Mouse (Mus musculus) testis, adult 2 months (tissue): ENCODE measurements around the gene Klc1. TPM values are rescaled to one million over a fixed set of nuclear protein-coding genes. Genes with fewer than 3 reads are reported as not detected.

ENCODE experiments used
- H3K27ac ChIP-seq: fragments of 200-500 bp; 2 replicates; pipeline ENCODE4 v1.5.1; 2012; ENCODE audit warnings: low read depth, low read length; ENCODE audit not compliant: control insufficient read depth, insufficient read depth
- H3K27me3 ChIP-seq: fragments of 200-500 bp; 2 replicates; pipeline ENCODE4 v1.6.1; 2012; ENCODE audit warnings: mild to moderate bottlenecking, low read length, moderate library complexity; ENCODE audit not compliant: control insufficient read depth, insufficient read depth
- H3K36me3 ChIP-seq: fragments of 200-500 bp; 2 replicates; pipeline ENCODE4 v1.6.1; 2012; ENCODE audit warnings: mild to moderate bottlenecking, low read length; ENCODE audit not compliant: control insufficient read depth, insufficient read depth
- H3K4me1 ChIP-seq: fragments of 200-500 bp; 2 replicates; pipeline ENCODE4 v1.6.1; 2012; ENCODE audit warnings: low read length; ENCODE audit not compliant: control insufficient read depth, insufficient read depth
- H3K4me3 ChIP-seq: fragments of 200-500 bp; 2 replicates; pipeline ENCODE4 v1.5.1; 2012; ENCODE audit warnings: low read depth, mild to moderate bottlenecking, low read length, moderate library complexity, mixed read lengths; ENCODE audit not compliant: control insufficient read depth
- CTCF ChIP-seq: fragments of 200-500 bp; IDR thresholded peaks from 2 replicates; pipeline ENCODE4 v1.5.1; 2012; ENCODE audit warnings: low read depth, mild to moderate bottlenecking, inconsistent platforms, low read length, moderate library complexity; ENCODE audit not compliant: control insufficient read depth, insufficient read depth, insufficient replicate concordance
- POLR2A ChIP-seq: fragments of 200-500 bp; IDR thresholded peaks from 2 replicates; pipeline ENCODE4 v1.6.1; 2012; ENCODE audit warnings: low read depth, mild to moderate bottlenecking, inconsistent platforms, low read length, moderate library complexity; ENCODE audit not compliant: control insufficient read depth
- polyA plus RNA-seq: library from polyadenylated mRNA; depleted of rRNA; stranded (reverse); fragments of >200 nt; gene quantifications from 2 replicates; pipeline ENCODE4 v1.2.3, GENCODE M21; 2012

Gene Klc1
- polyA plus RNA-seq, 1 experiment, result 9.6 TPM

GRCm38 (mm10) chr12:111800459-111801183, 42.0 kb downstream of the Klc1 start:
- H3K4me1 ChIP-seq, result no peaks in the 10 kb centered on the region
- H3K27ac ChIP-seq, result no peak overlapping the region
- H3K27me3 ChIP-seq, result no peaks in the 10 kb centered on the region
- TF ChIP-seq POLR2A (no peak), CTCF (no peak)
- no peaks in the 10 kb centered on the region for H3K36me3 ChIP-seq
- no peak overlapping the region for H3K4me3 ChIP-seq

GRCm38 (mm10) chr12:111803538-111803937, 44.9 kb downstream of the Klc1 start:
- Histone ChIP-seq H3K36me3 (no peaks in the 10 kb centered on the region), H3K27me3 (no peaks in the 10 kb centered on the region), H3K4me3 (no peak overlapping the region), H3K4me1 (no peaks in the 10 kb centered on the region), H3K27ac (no peak overlapping the region)
- TF ChIP-seq CTCF, result no peak
- no peak for TF ChIP-seq POLR2A

- Histone ChIP-seq H3K27me3 (no peaks in the 10 kb centered on the region), H3K4me1 (peaks cover 6% of the 10 kb centered on the region), H3K27ac (no peak overlapping the region), H3K4me3 (no peak overlapping the region), H3K36me3 (no peaks in the 10 kb centered on the region)
- TF ChIP-seq CTCF (no peak), POLR2A (no peak)
Observed at GRCm38 (mm10) chr12:111808775-111809174, 50.1 kb downstream of the Klc1 start.

GRCm38 (mm10) chr12:111809762-111810161, 51.1 kb downstream of the Klc1 start:
- Histone ChIP-seq H3K36me3 (no peaks in the 10 kb centered on the region), H3K27me3 (no peaks in the 10 kb centered on the region), H3K4me3 (no peak overlapping the region), H3K27ac (no peak overlapping the region), H3K4me1 (peaks cover 9% of the 10 kb centered on the region)
- TF ChIP-seq POLR2A, result no peak
- TF ChIP-seq CTCF, result no peak

- Histone ChIP-seq H3K4me1 (peaks cover 16% of the 10 kb centered on the region), H3K36me3 (no peaks in the 10 kb centered on the region), H3K27ac (no peak overlapping the region), H3K4me3 (no peak overlapping the region), H3K27me3 (no peaks in the 10 kb centered on the region)
- no peak for TF ChIP-seq POLR2A
- no peak for TF ChIP-seq CTCF
Observed at GRCm38 (mm10) chr12:111812075-111812474, 53.4 kb downstream of the Klc1 start.

- Histone ChIP-seq H3K4me3 (no peak overlapping the region), H3K27me3 (no peaks in the 10 kb centered on the region), H3K4me1 (peaks cover 17% of the 10 kb centered on the region), H3K36me3 (no peaks in the 10 kb centered on the region), H3K27ac (no peak overlapping the region)
- TF ChIP-seq POLR2A (no peak), CTCF (no peak)
Observed at GRCm38 (mm10) chr12:111812611-111813010, 54.0 kb downstream of the Klc1 start.

GRCm38 (mm10) chr12:111813111-111813765, 54.6 kb downstream of the Klc1 start:
- TF ChIP-seq POLR2A (no peak), CTCF (no peak)
- Histone ChIP-seq H3K27me3 (no peaks in the 10 kb centered on the region), H3K4me1 (peaks cover 17% of the 10 kb centered on the region), H3K4me3 (peak overlapping the region; percentile 80), H3K36me3 (no peaks in the 10 kb centered on the region), H3K27ac (no peak overlapping the region)
